Mouse (Mus musculus) C2C12 (cell line): Measurements from ENCODE around the gene Slc6a11.

ENCODE experiments used
- CTCF ChIP-seq: IDR thresholded peaks from one replicate; pipeline ENCODE4 v1.5.1; 2011; ENCODE audit not compliant: control insufficient read depth, insufficient read depth, insufficient read length
- MAX ChIP-seq: IDR thresholded peaks from one replicate; pipeline ENCODE4 v1.6.1; 2011; ENCODE audit warnings: mild to moderate bottlenecking, control low read depth
- MYOD1 ChIP-seq: IDR thresholded peaks from one replicate; pipeline ENCODE4 v1.6.1; 2011; ENCODE audit warnings: low read depth; ENCODE audit not compliant: control insufficient read depth, insufficient read length
- MYOG ChIP-seq: IDR thresholded peaks from one replicate; pipeline ENCODE4 v1.6.1; 2011; ENCODE audit not compliant: control insufficient read depth, insufficient read length; ENCODE audit errors: extremely low read depth
- USF1 ChIP-seq: IDR thresholded peaks from one replicate; pipeline ENCODE4 v1.6.1; 2011; ENCODE audit warnings: low read depth, mild to moderate bottlenecking, control low read depth, moderate library complexity

DNA sequence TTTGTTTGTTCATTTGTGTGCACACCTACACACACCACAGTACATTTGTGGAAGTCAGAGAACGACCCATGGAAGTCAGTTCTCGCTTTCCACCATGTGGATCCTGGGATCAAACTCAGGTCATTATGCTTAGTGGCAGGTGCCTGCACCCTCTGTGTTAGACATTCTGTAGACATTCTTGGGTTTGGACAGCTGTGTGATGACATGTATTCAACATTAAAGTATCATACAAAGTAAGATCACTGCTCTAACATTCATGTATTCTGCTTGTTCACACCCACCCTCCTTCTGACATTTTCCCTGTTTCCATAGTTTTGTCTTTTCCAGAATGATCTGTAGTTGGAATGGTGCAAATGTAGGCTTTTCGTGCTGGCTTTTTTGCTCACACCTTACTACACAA is 73.5 kb downstream of the Slc6a11 start:
- no peak for TF ChIP-seq CTCF
- TF ChIP-seq MAX, result no peak
- TF ChIP-seq USF1, result no peak
- TF ChIP-seq MYOD1, result no peak
- TF ChIP-seq MYOG, result no peak
